Mouse (Mus musculus) embryonic fibroblast, embryonic 13.5 days (primary cell): ENCODE measurements around the gene C530008M17Rik. TPM values are rescaled to one million over a fixed set of nuclear protein-coding genes. Genes with fewer than 3 reads are reported as not detected.

Experiments
- H3K27ac ChIP-seq: 2 replicates; pipeline ENCODE4 v1.5.1; 2012; ENCODE audit warnings: low read length, control low read depth, inconsistent platforms; ENCODE audit not compliant: insufficient read depth
- H3K4me1 ChIP-seq: 2 replicates; pipeline ENCODE4 v1.6.1; 2011; ENCODE audit warnings: low read length; ENCODE audit not compliant: control insufficient read depth, insufficient read depth
- H3K4me3 ChIP-seq: 2 replicates; pipeline ENCODE4 v1.5.1; 2011; ENCODE audit warnings: mild to moderate bottlenecking, control low read depth, low read length; ENCODE audit not compliant: insufficient read depth
- CTCF ChIP-seq: IDR thresholded peaks from 2 replicates; pipeline ENCODE4 v1.5.1; 2011; ENCODE audit warnings: mild to moderate bottlenecking, control low read depth, low read length, moderate library complexity, borderline replicate concordance; ENCODE audit not compliant: insufficient read depth
- POLR2A ChIP-seq: IDR thresholded peaks from 2 replicates; pipeline ENCODE4 v1.6.1; 2011; ENCODE audit warnings: low read depth, mild to moderate bottlenecking, control low read depth, low read length, moderate library complexity
- polyA plus RNA-seq: library from polyadenylated mRNA; stranded (reverse); fragments of >200 nt; gene quantifications from 2 replicates; pipeline ENCODE4 v1.2.4, GENCODE M21; 2011; ENCODE audit warnings: low read depth; ENCODE audit not compliant: missing spikeins, insufficient read length

The C530008M17Rik gene
- 17.9 and 21.3 TPM in 2 replicates for polyA plus RNA-seq

- TF ChIP-seq POLR2A (no peak), CTCF (no peak)
- H3K4me3 ChIP-seq, result peak within 1 kb of the TSS; percentile 45
- H3K4me1 ChIP-seq, result no peaks in the 10 kb centered on the region
- no peak within 1 kb of the TSS for H3K27ac ChIP-seq
Measured at GRCm38 (mm10) chr5:76656212-76656611, at the start of gene C530008M17Rik. TSS of gene C530008M17Rik (plus strand) at chr5:76656512.

GRCm38 (mm10) chr5:76609702-76610370, 46.5 kb upstream of the C530008M17Rik start:
- H3K27ac ChIP-seq, result no peak overlapping the region
- no peaks in the 10 kb centered on the region for H3K4me1 ChIP-seq
- no peak overlapping the region for H3K4me3 ChIP-seq
- TF ChIP-seq POLR2A, result no peak
- TF ChIP-seq CTCF, result no peak

GRCm38 (mm10) chr5:76612867-76613499, 43.3 kb upstream of the C530008M17Rik start:
- no peaks in the 10 kb centered on the region for H3K4me1 ChIP-seq
- H3K27ac ChIP-seq, result no peak overlapping the region
- TF ChIP-seq CTCF, result no peak
- no peak for TF ChIP-seq POLR2A
- H3K4me3 ChIP-seq, result no peak overlapping the region

- TF ChIP-seq CTCF, result no peak
- TF ChIP-seq POLR2A, result no peak
- Histone ChIP-seq H3K4me1 (no peaks in the 10 kb centered on the region), H3K27ac (no peak overlapping the region), H3K4me3 (no peak overlapping the region)
Measured at GRCm38 (mm10) chr5:76615276-76615675, 41.0 kb upstream of the C530008M17Rik start.

GRCm38 (mm10) chr5:76616196-76616747, 40.0 kb upstream of the C530008M17Rik start:
- no peaks in the 10 kb centered on the region for H3K4me1 ChIP-seq
- H3K4me3 ChIP-seq, result no peak overlapping the region
- H3K27ac ChIP-seq, result no peak overlapping the region
- TF ChIP-seq CTCF (no peak), POLR2A (no peak)

GRCm38 (mm10) chr5:76618750-76619149, 37.6 kb upstream of the C530008M17Rik start:
- TF ChIP-seq CTCF, result no peak
- no peak for TF ChIP-seq POLR2A
- Histone ChIP-seq H3K4me1 (no peaks in the 10 kb centered on the region), H3K4me3 (no peak overlapping the region), H3K27ac (no peak overlapping the region)

GRCm38 (mm10) chr5:76623759-76624158, 32.6 kb upstream of the C530008M17Rik start:
- TF ChIP-seq CTCF (no peak), POLR2A (no peak)
- Histone ChIP-seq H3K27ac (no peak overlapping the region), H3K4me3 (no peak overlapping the region), H3K4me1 (no peaks in the 10 kb centered on the region)

GRCm38 (mm10) chr5:76627770-76628169, 28.5 kb upstream of the C530008M17Rik start:
- TF ChIP-seq CTCF (no peak), POLR2A (no peak)
- no peaks in the 10 kb centered on the region for H3K4me1 ChIP-seq
- H3K4me3 ChIP-seq, result no peak overlapping the region
- H3K27ac ChIP-seq, result no peak overlapping the region

- no peaks in the 10 kb centered on the region for H3K4me1 ChIP-seq
- no peak overlapping the region for H3K27ac ChIP-seq
- no peak overlapping the region for H3K4me3 ChIP-seq
- TF ChIP-seq CTCF, result no peak
- TF ChIP-seq POLR2A, result no peak
Measured at GRCm38 (mm10) chr5:76634012-76634411, 22.3 kb upstream of the C530008M17Rik start.

GRCm38 (mm10) chr5:76635592-76635991, 20.7 kb upstream of the C530008M17Rik start:
- Histone ChIP-seq H3K27ac (no peak overlapping the region), H3K4me3 (no peak overlapping the region), H3K4me1 (no peaks in the 10 kb centered on the region)
- no peak for TF ChIP-seq CTCF
